Mouse (Mus musculus): ENCODE results near the gene Ralgps1. TPM values are rescaled to one million over a fixed set of nuclear protein-coding genes. Genes with fewer than 3 reads are reported as not detected.

The Ralgps1 gene
- total RNA-seq, 2 experiments from 2014 or later, result 2.0 to 3.3 TPM

DNA sequence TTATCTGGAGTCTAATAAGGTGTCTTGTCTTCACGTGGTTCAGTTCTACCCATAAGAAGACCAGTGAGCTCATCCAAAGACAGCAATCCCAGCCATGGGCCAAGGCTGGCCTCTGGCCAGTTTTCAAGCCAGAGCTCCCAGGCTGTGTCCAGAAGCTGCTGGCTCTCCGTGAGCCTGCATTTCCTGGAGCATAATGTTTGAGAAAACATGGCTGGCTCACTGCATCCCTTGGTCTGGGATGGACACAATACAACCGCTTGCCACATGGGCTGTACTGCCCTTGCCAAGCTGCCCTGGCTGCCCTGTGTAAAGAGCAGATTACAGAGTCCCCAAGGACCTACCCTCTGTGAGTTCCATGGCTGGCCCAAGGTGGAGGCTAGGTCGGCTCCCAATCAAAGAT is 88.4 kb downstream of the Ralgps1 start:
- peak; percentile 84 for DNase-seq (ENCODE audit: low spot score)

DNA sequence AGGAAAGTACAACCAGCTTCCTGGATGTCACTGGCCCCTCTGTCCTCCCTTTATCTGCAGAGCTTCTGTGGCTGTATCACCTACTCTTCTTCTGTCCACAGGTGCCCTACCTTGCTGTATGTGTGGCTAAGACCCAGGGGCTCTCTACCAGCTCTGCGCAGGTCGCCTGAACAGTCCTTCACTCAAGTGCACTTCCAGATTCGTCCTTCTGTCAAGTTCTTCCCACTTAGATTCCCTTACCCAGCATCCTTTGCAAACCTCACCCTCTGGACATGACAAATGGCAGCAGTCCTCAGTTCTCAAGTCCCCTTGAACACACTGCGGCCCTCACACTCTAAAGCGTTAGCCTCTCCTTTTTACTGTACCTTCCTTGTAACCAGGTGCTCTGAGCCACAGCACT is 89.5 kb downstream of the Ralgps1 start:
- no peak for DNase-seq (ENCODE audit: low spot score)

DNA sequence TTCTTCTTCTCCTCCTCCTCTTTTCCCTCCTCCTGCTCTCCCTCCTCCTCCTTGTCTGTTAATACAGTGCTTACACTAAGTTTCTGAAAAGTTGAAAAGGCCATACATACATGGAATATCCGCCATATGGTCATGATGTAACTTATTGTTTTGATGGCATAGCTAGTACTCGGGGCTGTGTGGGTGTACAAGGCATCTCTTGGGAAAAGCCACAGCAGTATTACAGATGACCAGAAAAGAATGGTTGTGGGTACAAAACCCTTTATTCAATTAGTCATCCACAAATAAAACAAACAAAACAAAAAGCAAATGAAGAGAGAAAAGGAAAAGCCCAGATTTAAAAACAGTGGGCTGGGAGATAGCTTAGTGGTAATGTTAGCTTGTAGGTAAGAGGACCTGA is 90.8 kb downstream of the Ralgps1 start:
- no peak for DNase-seq (ENCODE audit: low spot score)

DNA sequence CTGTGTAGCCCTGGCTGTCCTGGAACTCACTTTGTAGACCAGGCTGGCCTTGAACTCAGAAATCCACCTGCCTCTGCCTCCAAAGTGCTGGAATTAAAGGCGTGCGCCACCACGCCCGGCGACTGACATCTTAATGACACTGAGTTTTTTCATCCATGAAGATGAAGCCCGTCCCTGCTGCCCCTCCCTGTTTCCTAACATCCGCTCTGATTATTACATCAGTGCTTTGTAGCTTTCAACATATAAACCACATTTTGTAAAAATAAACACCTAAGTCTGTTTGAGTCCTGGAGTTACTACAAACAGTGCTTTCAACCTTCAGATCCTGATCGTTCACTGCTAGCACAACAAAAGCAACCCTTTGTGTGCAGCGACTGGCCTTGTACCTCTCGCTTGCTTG is 91.5 kb downstream of the Ralgps1 start:
- no peak for DNase-seq (ENCODE audit: low spot score)

DNA sequence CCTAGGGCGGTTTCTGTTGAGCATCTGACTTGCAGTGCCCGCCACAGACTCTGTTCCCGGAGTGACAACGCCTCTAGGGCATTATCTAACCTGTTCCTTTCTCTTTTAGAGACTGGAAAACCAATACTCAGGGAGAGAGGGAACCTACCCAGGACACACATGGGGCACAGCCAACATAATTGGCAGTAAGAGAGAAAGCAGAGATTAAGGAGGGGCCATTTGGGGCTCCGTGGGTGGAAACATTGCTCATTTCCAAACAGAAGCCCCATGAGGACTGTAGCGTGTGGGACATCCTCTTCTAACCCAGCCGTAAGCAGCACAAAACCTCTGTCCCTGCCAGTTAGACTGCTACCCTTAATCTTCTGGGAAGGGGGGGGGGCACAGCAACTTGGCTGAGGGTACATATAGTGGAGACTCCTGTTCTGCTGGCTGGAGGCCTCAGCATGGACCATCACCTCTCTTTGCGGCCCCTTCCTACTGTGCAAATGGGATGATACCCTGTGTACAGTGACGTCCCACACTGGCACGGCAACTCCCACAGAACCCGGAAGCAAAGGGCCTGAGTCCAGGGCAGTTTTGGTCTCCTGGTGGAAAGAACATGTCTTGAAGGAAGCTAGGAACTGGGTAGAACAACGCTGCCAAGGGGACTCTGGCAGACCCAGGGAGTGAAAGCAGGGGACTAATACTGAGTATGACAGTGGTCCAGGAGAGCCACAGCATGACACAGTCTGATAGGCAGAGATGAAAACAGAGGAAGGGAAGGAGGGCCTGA is 96.4 kb downstream of the Ralgps1 start:
- peak; percentile 65 for DNase-seq (ENCODE audit: low spot score)

DNA sequence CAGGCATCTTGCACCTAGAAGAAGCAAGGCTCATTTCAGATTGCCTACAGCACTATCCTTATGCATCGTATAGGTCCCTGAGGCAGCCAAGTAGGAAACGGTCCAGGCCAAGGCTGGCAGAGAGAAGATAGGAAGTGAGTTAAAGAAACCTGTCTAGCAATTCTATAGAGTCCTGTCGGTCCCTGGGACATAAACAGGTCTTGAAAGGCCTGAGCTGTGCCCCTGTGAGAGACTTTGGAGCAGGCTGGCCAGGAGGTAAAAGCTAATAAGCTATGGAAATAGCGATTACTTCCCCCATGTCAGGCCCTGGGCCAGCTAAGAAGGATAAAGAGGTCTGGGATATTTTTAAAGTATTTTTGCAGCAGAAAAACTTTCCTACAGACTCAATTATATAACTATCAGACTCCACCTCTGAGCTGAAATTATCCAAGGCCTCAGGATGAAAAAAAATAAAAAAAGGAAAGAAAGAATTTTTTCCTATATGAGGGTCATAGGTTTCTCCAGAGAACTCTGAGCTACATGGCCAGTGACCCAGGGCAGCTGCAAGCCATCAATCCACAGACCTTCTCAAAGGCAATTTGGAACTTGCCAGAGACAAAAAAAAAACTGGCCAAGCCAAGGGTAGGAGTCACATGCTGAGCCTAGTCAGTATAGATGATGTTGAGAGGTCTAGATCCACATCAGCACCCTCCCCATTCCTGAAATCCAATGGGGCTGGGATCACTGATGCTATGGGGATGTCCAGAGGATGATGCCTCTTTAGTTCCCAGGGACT is 98.4 kb downstream of the Ralgps1 start:
- DNase-seq (ENCODE audit: low spot score), result no peak

DNA sequence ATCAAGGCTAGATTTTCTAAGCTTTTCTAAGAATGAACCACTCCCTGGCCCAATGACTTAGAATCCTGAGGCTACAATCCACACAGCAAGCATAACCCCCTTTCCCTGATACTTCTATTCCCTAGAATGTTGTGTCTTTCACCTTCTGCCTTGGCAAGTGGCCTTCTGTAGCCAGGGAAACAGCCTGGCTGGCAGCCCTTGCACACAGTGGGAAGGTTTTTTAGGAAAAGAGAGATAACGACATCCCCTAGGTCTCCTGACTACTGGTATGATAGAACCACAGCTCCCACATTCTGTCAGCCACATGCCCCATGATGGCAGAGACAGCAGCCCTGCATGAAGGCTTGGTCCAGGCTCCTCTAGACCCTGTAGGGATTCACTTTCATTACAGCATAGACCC is 99.8 kb downstream of the Ralgps1 start:
- no peak for DNase-seq (ENCODE audit: low spot score)

DNA sequence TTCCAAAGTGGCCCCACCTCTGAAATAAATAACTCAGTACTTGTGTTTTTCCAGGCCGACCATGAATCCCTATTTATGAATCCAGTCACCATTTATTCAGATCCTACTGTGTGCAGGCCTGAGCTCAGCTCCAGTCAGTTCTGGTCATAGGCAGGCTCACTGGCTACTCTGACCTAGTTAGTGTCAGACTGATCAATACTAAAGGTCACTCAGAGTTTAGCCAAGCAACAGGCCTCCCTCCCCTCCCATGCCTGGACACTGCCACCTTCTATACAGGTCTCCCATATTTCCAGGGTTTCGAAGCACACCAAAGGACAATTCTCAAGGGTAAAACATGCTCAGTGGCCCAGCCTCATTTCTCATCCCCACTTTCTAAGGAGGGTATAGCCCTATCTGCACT is 100.7 kb downstream of the Ralgps1 start:
- no peak for DNase-seq (ENCODE audit: low spot score)

DNA sequence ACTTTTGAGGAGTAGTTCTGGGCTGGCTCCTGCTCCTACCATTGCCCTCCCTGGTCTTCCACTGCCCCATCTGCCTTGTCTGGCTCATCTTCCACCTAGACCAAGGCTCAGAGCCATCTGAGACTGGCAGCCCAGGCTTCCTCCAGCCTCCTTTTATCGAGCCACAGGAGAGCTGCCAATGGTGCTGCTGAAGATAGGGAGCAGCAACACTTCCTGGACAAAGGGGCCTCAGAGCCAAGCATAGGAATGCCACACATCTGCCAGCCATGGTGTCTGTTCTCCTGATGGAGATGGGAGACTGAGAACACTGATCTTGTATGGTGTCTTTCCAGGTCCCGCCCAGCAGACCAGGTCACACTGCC is 102.2 kb downstream of the Ralgps1 start:
- DNase-seq (ENCODE audit: low spot score), result no peak

DNA sequence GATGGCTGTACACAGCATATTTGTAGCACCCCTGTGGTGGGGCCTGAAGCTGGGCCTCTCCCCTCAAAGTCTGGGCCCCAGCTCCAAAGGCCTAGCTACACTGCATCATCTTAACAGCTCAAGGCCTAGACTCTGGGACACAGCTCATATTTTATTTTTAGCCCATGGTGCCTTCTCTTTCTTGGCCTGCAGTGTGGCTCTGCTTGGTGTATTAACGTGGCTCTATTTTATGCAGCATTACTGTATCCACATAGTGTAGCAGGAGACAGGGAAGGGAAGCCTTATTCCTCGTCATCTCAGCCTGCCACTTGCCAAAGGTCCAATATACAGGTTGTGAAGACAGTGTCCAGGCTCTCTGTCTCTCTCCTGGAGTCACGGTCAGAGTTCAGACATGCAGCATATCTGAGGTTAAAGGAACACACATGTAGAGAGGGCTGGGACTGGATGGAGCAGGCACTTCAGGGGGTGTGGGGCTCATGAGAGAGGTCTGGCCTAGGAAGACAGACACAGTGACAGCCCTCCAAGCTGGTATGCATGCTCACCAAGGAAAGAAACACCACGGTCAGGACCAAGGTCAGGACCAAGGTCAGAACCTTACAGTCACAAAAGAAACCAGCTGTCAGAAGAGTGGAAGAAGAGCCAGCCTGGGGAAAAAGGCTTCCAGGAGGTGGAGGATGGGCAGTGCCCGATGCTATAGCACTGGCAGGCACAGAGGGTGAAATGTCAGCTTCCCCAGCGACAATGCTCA is 102.7 kb downstream of the Ralgps1 start:
- DNase-seq (ENCODE audit: low spot score), result peak; percentile 56

DNA sequence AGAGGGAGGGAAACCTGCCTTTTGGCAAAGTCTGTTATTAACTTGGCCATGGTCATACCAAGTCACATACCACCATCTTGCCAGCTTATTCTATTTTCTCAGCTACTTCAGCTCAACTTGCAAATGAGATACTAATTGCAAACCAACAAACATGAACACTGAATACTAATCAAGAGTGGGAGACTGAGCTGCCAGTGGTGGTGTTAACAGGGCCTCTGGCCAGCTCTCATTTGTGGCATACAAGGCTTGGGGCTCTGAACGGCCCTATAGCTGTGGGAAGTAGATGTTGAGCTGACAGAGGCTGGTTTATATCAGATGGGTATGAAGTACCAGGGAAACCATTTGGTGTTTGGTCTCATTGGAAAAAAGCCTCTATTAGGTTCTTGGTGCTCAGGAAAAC is 104.2 kb downstream of the Ralgps1 start:
- no peak for DNase-seq (ENCODE audit: low spot score)

DNA sequence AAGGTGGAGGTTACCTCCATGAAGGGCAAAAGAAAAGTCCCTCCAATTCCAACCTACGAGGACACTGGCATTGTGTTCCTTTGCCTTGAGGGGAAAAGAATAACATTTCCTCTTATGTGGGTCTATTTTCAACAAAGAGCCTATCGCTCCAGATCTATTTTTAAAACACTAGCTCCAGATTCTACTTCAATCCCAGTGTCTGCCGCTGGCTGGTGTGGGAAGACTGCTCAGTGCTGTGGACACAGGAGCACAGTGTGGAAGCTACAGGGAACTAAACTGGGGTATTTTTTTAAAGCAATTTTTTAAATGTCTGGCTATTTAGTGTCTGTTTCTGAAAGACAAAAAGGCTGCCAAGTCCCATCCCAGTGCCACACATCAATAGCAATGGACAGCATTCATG is 105.5 kb downstream of the Ralgps1 start:
- DNase-seq (ENCODE audit: low spot score), result no peak

DNA sequence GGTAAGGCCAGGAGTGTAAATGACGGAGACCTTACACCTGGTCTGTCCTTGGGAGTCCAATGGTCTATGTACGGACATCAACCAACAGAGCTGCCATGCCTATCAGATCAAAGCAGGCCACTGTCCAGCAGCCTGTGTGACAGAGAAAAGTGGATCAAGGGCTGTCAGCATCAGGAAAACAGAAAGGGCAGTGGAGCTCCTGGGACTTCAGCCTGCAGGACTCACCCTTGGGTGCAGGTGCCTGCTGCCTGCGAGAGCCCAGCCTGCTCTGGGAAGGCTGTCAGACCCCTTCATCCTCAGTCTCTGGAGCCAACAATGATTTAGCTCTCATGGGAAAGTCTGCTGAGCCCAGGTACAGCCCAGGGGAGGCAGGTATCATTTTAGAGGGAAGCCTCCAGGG is 109.8 kb downstream of the Ralgps1 start:
- DNase-seq (ENCODE audit: low spot score), result no peak

DNA sequence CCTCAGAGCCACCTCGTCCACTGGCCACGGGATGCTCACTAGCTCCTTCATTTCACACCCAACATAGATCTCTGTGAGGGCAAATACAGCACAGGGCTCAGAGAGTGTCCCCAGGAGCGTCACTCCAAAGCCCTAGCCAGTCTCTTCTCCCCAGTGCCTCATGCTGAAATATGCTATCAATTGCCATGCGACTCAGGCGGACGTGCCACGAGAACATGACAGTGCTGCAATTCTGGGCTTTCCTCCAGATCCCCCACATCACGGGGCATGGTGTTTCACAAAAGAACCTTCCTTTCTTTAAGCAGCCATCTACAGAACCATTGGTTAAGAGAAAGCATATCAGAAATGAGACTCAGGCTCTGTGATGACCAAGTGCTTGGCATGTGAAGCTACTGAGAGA is 110.5 kb downstream of the Ralgps1 start:
- DNase-seq (ENCODE audit: low spot score), result no peak

DNA sequence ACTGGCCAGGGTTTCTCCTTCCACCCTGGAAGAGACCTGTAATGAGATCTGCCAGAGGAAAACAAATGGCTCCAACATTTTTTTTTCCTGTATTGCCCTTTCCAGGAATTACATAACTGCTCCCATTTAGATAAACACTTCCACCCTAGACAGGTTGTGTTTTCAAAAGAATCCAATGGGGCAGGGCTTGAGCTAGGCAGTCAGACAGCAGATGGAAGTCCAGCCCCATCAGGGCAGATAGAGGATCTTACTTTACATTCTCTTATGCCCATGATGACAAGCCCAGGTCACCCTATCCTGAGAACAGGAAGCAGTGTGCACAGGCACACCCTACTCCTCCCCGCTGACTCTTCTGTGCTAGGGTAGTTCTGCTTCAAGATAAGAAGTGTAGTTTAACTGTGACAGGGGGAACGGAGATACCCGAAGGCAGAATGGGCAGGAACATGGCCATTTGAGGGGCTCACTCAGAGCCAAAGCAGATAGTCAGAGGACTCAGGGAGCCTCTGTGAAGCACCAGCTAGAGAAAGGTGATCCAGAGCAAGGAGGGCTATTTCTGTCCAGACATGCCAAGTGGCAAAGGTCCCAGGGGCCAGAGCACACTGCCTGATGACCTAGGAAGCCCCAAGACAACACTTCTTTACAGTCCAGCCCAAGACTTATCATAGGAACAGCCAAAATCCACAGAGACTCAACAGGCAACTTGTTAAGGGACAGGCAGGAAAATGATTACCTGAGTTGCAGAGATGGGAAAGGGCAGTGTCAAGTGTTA is 114.3 kb downstream of the Ralgps1 start:
- DNase-seq (ENCODE audit: low spot score), result peak; percentile 72

DNA sequence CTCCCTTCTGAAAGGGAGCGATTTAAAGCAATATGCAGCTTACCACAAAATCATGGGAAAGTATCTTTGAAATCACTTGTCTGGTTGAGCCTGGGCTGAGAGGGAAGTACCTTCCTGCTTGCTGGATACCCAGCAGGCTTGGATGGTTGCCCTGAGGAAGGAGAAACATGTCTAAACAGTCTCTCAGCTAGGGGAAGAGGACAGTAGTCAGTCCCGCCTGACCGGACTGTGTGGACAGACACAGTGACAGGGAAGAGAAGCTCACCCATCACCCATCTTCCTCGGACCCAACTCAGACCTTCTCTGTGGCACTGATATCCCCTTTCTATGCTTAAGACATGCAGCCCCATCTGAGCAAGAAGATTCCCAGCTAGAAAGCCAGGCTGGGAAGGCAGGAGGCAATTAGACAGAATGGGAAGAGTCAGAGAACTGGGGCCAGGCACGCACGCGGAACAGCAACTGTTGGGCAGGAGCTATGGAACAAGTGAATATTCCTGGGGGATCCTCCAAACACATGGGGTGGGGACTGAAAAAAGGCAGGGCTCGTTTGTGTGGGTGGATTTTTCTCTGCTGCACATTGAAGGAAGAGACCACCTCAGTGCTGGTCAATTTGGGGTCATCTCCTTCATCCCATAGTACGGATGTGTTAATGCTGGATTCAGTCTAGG is 116.8 kb downstream of the Ralgps1 start:
- no peak for DNase-seq (ENCODE audit: low spot score)

DNA sequence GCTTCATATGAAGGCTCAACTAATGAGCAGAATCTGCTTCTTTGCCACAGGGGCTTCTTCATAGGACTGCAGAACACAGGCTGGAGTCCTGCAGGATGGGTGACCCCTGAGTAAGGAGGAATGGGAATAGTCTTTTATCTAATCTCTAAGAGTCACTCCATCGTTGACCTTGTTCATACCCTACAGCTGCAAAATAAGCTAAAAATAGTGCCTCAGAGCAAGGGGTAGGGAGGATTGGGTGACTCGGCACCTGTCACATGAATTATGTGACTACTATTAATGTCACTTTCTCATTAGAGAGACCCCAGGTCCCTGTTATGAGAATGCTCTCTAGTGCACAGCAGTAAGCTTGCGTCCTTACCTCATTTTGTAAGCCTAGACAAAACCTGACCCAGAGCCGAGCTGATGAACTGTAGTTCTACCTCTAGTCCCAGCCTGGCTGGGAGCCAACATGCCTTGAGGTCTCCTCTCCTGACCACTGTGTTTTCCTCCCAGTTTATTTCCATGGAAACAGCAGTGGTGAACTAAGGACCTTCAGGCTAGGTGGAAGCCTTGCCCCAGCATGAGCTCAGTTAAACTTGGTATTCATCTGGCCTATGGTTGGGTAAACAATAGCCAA is 117.6 kb downstream of the Ralgps1 start:
- DNase-seq (ENCODE audit: low spot score), result no peak

DNA sequence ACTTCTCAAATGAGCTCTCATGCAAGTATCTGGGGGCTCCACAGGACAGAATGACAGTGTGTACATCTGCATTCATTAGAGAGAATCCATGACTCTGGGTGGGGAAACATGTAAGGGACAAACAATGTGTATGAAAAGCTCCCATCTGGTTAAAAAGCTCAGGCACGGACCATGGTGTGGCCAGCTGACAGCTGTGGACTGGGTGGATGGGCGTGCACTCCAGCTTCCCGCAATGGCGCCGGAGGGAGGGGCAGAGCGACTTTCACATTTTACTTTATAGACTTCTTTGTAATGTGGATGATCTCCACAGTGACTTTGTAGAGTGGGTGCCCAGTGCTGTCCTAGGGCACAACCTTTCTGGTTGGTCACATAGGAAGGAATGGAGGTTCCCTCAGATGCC is 118.5 kb downstream of the Ralgps1 start:
- no peak for DNase-seq (ENCODE audit: low spot score)

DNA sequence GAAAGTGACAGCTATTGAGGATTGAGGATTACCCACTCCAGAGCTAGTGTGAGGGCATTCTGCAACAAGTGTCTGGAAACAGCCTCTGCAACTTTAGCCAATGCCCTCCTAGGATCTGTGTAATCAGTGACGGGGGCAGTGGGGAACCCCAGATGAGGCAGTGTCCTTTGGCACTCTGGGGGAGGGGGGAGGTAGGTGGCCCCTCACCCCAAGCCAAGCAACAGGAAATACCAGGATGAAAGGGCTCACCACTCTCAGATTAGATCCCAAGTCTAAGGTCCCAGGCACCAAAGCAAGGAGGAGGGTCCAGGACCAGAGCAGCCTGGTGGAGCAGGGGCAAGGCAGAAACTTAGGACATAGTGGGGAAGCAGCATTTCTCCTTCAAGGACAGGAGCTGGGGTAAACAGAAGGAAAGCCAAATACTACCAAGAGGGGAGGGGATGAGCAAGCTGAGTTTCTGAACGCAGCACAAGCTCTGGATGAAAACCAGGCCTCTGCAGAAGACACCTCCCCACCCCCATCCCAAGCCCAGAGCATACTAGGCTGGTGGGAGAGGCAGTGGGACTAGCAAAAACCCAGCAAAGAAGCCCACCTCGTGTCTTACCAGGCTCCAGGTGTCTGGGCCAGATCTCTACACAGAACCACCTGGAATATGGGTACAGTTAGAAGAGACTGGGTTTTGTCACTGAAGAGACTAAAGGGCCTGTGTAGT is 121.2 kb downstream of the Ralgps1 start:
- DNase-seq (ENCODE audit: low spot score), result no peak

DNA sequence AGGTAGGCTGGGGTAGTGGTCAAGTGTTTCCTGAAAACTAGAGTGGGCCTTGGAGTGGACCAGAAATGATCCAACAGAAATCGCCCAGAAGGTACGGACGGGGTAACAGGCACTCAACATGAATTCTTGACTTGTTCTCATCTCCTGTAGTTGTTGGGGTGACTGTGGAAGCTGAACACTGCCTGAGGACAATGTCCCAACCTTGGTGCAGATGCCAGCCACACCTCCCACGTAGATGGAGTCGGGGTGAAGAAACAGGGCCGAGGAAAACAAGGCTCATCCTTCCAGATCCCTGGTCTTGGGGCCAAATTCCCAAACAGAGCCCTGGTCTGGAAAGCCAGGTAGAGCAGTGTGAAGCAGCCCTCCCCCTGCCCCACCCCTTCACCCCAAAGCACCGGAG is 122.7 kb downstream of the Ralgps1 start:
- DNase-seq (ENCODE audit: low spot score), result no peak

Data from gastrocnemius, adult 18-20 months (tissue).